Mouse (Mus musculus) midbrain, embryonic 16.5 days (tissue): Measurements from ENCODE around the gene Snx5. TPM values are rescaled to one million over a fixed set of nuclear protein-coding genes. Genes with fewer than 3 reads are reported as not detected.

Source experiments
- ATAC-seq: fragments of 200-750 bp; cut with Nextera tagmentation; 2 replicates; pipeline ENCODE4 v1.8.0; 2017; ENCODE audit warnings: moderate TSS enrichment
- H3K27ac ChIP-seq: fragments of 300-500 bp; sonication (generic); 2 replicates; pipeline ENCODE4 v1.5.1; 2014; ENCODE audit warnings: mild to moderate bottlenecking, low read length, mixed read lengths
- H3K27me3 ChIP-seq: fragments of 300-500 bp; sonication (generic); 2 replicates; pipeline ENCODE4 v1.6.1; 2014; ENCODE audit warnings: low read depth, low read length, mixed read lengths; ENCODE audit not compliant: control insufficient read depth, insufficient read depth
- H3K36me3 ChIP-seq: fragments of 300-500 bp; sonication (generic); 2 replicates; pipeline ENCODE4 v1.6.1; 2014; ENCODE audit warnings: mild to moderate bottlenecking, low read length, moderate library complexity, mixed read lengths; ENCODE audit not compliant: control insufficient read depth, insufficient read depth
- H3K4me1 ChIP-seq: fragments of 300-500 bp; sonication (generic); 2 replicates; pipeline ENCODE4 v1.6.1; 2014; ENCODE audit warnings: mild to moderate bottlenecking, low read length, mixed read lengths; ENCODE audit not compliant: control insufficient read depth, insufficient read depth
- H3K4me2 ChIP-seq: fragments of 300-500 bp; sonication (generic); 2 replicates; pipeline ENCODE4 v1.6.1; 2014; ENCODE audit warnings: mild to moderate bottlenecking, low read length, mixed read lengths
- H3K4me3 ChIP-seq: fragments of 300-500 bp; sonication (generic); 2 replicates; pipeline ENCODE4 v1.5.1; 2014; ENCODE audit warnings: low read depth, mild to moderate bottlenecking, low read length, moderate library complexity, mixed read lengths
- H3K9ac ChIP-seq: fragments of 300-500 bp; sonication (generic); 2 replicates; pipeline ENCODE4 v1.6.1; 2014; ENCODE audit warnings: low read depth, low read length, mixed read lengths
- H3K9me3 ChIP-seq: fragments of 300-500 bp; sonication (generic); replicated peaks from 2 replicates; pipeline ENCODE4 v1.6.1; 2014; ENCODE audit warnings: mild to moderate bottlenecking, low read length, mixed read lengths; ENCODE audit not compliant: control insufficient read depth, poor library complexity, severe bottlenecking
- WGBS: fragments of 180-500 bp; shearing (Covaris S2); extraction: QIAGEN DNeasy Blood & Tissue Kit; methylation state at CpG from one replicate; pipeline ENCODE4 v1.1.7; 2014; 5-methylcytosine and 5-hydroxymethylcytosine counted together
- polyA plus RNA-seq: library from polyadenylated mRNA; unstranded; fragments of >200 nt; fragmentation: Nextera tagmentation; extraction: Ambion mirVana; gene quantifications from 2 replicates; pipeline ENCODE4 v1.2.1, GENCODE M21; 2015

Gene Snx5
- polyA plus RNA-seq, 1 experiment from 2014 or later: 63.9 TPM

- no peaks in the 10 kb centered on the region for H3K27me3 ChIP-seq
- H3K4me2 ChIP-seq: no peak overlapping the region
- no peaks in the 10 kb centered on the region for H3K4me1 ChIP-seq
- H3K4me3 ChIP-seq: no peak overlapping the region
- H3K36me3 ChIP-seq: no peaks in the 10 kb centered on the region
- H3K9me3 ChIP-seq: no peaks in the 10 kb centered on the region
- no peak for ATAC-seq
- 0 out of 2 replicates have a peak overlapping the region, but pooled peaks have one; percentile 19 for H3K27ac ChIP-seq
- 71% methylated on average over 12 of the region's 12 CpGs for WGBS
- no peak overlapping the region for H3K9ac ChIP-seq
These were observed 46.4 kb downstream of the Snx5 start for GRCm38 (mm10) chr2:144224351-144224750.

GRCm38 (mm10) chr2:144215601-144216000 lies 55.1 kb downstream of the Snx5 start:
- no peak for ATAC-seq
- H3K9ac ChIP-seq: no peak overlapping the region
- H3K27me3 ChIP-seq: no peaks in the 10 kb centered on the region
- peak overlapping the region; percentile 38; the same call in 1 of the 2 replicates for H3K27ac ChIP-seq
- H3K36me3 ChIP-seq: no peaks in the 10 kb centered on the region
- 15% methylated on average over 9 of the region's 9 CpGs for WGBS
- no peak overlapping the region for H3K4me3 ChIP-seq
- peak overlapping the region; percentile 1; the same call in 1 of the 2 replicates for H3K4me2 ChIP-seq
- peaks cover 3% of the 10 kb centered on the region; the same call in 1 of the 2 replicates for H3K4me1 ChIP-seq
- H3K9me3 ChIP-seq: no peaks in the 10 kb centered on the region

- Histone ChIP-seq H3K9ac (no peak overlapping the region; the same call in 1 of the 2 replicates), H3K9me3 (no peaks in the 10 kb centered on the region), H3K4me2 (peak overlapping the region; percentile 1; the same call in 1 of the 2 replicates), H3K4me1 (peaks cover 3% of the 10 kb centered on the region; the same call in 1 of the 2 replicates), H3K36me3 (no peaks in the 10 kb centered on the region), H3K4me3 (no peak overlapping the region), H3K27me3 (no peaks in the 10 kb centered on the region), H3K27ac (peak overlapping the region; percentile 38; the same call in 1 of the 2 replicates)
- 3% methylated on average over 7 of the region's 7 CpGs for WGBS
- ATAC-seq: 0 out of 2 replicates have a peak, but pooled peaks have one; percentile 34
These were observed 55.5 kb downstream of the Snx5 start for GRCm38 (mm10) chr2:144215195-144215594.

- H3K27ac ChIP-seq: no peak overlapping the region
- H3K4me2 ChIP-seq: no peak overlapping the region
- H3K9me3 ChIP-seq: no peaks in the 10 kb centered on the region
- H3K27me3 ChIP-seq: no peaks in the 10 kb centered on the region
- peaks cover 3% of the 10 kb centered on the region; the same call in 1 of the 2 replicates for H3K4me1 ChIP-seq
- no peak overlapping the region for H3K9ac ChIP-seq
- H3K36me3 ChIP-seq: no peaks in the 10 kb centered on the region
- WGBS: 58% methylated on average over 9 of the region's 9 CpGs
- ATAC-seq: peak; percentile 24; the same call in 1 of the 2 replicates
- no peak overlapping the region for H3K4me3 ChIP-seq
These were observed 56.1 kb downstream of the Snx5 start for GRCm38 (mm10) chr2:144214508-144215185.

- Histone ChIP-seq H3K27me3 (no peaks in the 10 kb centered on the region), H3K4me2 (no peak overlapping the region), H3K36me3 (no peaks in the 10 kb centered on the region), H3K4me3 (no peak overlapping the region), H3K4me1 (peaks cover 3% of the 10 kb centered on the region; the same call in 1 of the 2 replicates), H3K9me3 (no peaks in the 10 kb centered on the region), H3K27ac (no peak overlapping the region), H3K9ac (no peak overlapping the region)
- ATAC-seq: no peak
- 92% methylated on average over 6 of the region's 6 CpGs for WGBS
These were observed 56.9 kb downstream of the Snx5 start for GRCm38 (mm10) chr2:144213803-144214202.

GRCm38 (mm10) chr2:144209425-144209824 lies 61.3 kb downstream of the Snx5 start:
- Histone ChIP-seq H3K27ac (no peak overlapping the region), H3K4me2 (no peak overlapping the region), H3K4me1 (no peaks in the 10 kb centered on the region), H3K4me3 (no peak overlapping the region), H3K27me3 (no peaks in the 10 kb centered on the region), H3K9ac (no peak overlapping the region), H3K36me3 (no peaks in the 10 kb centered on the region), H3K9me3 (no peaks in the 10 kb centered on the region)
- no peak for ATAC-seq
- WGBS: 87% methylated on average over 3 of the region's 3 CpGs

GRCm38 (mm10) chr2:144207365-144207764 lies 63.3 kb downstream of the Snx5 start:
- Histone ChIP-seq H3K36me3 (no peaks in the 10 kb centered on the region), H3K27me3 (no peaks in the 10 kb centered on the region), H3K4me3 (no peak overlapping the region), H3K9me3 (no peaks in the 10 kb centered on the region), H3K9ac (no peak overlapping the region), H3K4me1 (no peaks in the 10 kb centered on the region), H3K27ac (no peak overlapping the region), H3K4me2 (no peak overlapping the region)
- 82% methylated on average over 1 of the region's 1 CpGs for WGBS
- ATAC-seq: no peak

GRCm38 (mm10) chr2:144203001-144203400 lies 67.7 kb downstream of the Snx5 start:
- H3K4me3 ChIP-seq: no peak overlapping the region
- H3K36me3 ChIP-seq: no peaks in the 10 kb centered on the region
- no peaks in the 10 kb centered on the region for H3K4me1 ChIP-seq
- H3K9ac ChIP-seq: no peak overlapping the region
- no peaks in the 10 kb centered on the region for H3K9me3 ChIP-seq
- no peak overlapping the region for H3K27ac ChIP-seq
- no peaks in the 10 kb centered on the region for H3K27me3 ChIP-seq
- no peak for ATAC-seq
- H3K4me2 ChIP-seq: no peak overlapping the region
- 90% methylated on average over 5 of the region's 5 CpGs for WGBS

- H3K4me1 ChIP-seq: no peaks in the 10 kb centered on the region
- WGBS: 77% methylated on average over 3 of the region's 3 CpGs
- H3K4me2 ChIP-seq: no peak overlapping the region
- no peak for ATAC-seq
- no peaks in the 10 kb centered on the region for H3K9me3 ChIP-seq
- no peak overlapping the region for H3K9ac ChIP-seq
- H3K27me3 ChIP-seq: no peaks in the 10 kb centered on the region
- H3K27ac ChIP-seq: no peak overlapping the region
- no peak overlapping the region for H3K4me3 ChIP-seq
- no peaks in the 10 kb centered on the region for H3K36me3 ChIP-seq
These were observed 68.1 kb downstream of the Snx5 start for GRCm38 (mm10) chr2:144202567-144202966.
